Mouse (Mus musculus) kidney, postnatal 0 days (tissue): ENCODE results near the gene Pdss2. TPM values are rescaled to one million over a fixed set of nuclear protein-coding genes. Genes with fewer than 3 reads are reported as not detected.
A peak's percentile ranks its signal among the peaks of the same experiment; 100 is the strongest.

Experiments
- ATAC-seq: fragments of 200-750 bp; cut with Nextera tagmentation; replicated peaks from 2 replicates; pipeline ENCODE4 v1.8.0; 2017; ENCODE audit warnings: low read depth, moderate number of reproducible peaks, moderate TSS enrichment, moderate library complexity; ENCODE audit not compliant: low FRiP score
- DNase-seq: peaks from one replicate; pipeline ENCODE4 v3.0.0-alpha.2; 2016; ENCODE audit warnings: low spot score
- H3K27ac ChIP-seq: fragments of 300-500 bp; sonication (generic); 2 replicates; pipeline ENCODE4 v1.5.1; 2014; ENCODE audit warnings: mild to moderate bottlenecking
- H3K27me3 ChIP-seq: fragments of 300-500 bp; sonication (generic); 2 replicates; pipeline ENCODE4 v1.6.1; 2014; ENCODE audit warnings: low read length, mixed read lengths; ENCODE audit not compliant: insufficient read depth
- H3K36me3 ChIP-seq: fragments of 300-500 bp; sonication (generic); 2 replicates; pipeline ENCODE4 v1.6.1; 2014; ENCODE audit warnings: low read length, mixed read lengths; ENCODE audit not compliant: insufficient read depth
- H3K4me1 ChIP-seq: fragments of 300-500 bp; sonication (generic); replicated peaks from 2 replicates; pipeline ENCODE4 v1.6.1; 2014; ENCODE audit warnings: antibody characterized with exemption, low read length, mixed read lengths; ENCODE audit not compliant: insufficient read depth
- H3K4me2 ChIP-seq: fragments of 300-500 bp; sonication (generic); 2 replicates; pipeline ENCODE4 v1.6.1; 2014; ENCODE audit warnings: mild to moderate bottlenecking, low read length, moderate library complexity, mixed read lengths
- H3K4me3 ChIP-seq: fragments of 300-500 bp; sonication (generic); replicated peaks from 2 replicates; pipeline ENCODE4 v1.5.1; 2014; ENCODE audit warnings: low read depth, low read length
- H3K9ac ChIP-seq: fragments of 300-500 bp; sonication (generic); 2 replicates; pipeline ENCODE4 v1.6.1; 2014; ENCODE audit warnings: low read depth, low read length
- H3K9me3 ChIP-seq: fragments of 300-500 bp; sonication (generic); replicated peaks from 2 replicates; pipeline ENCODE4 v1.6.1; 2016; ENCODE audit warnings: low read length, inconsistent platforms, mixed read lengths
- CTCF ChIP-seq: IDR thresholded peaks from 2 replicates; pipeline ENCODE4 v1.5.1; 2016; ENCODE audit warnings: antibody characterized with exemption, low read depth, mild to moderate bottlenecking, moderate library complexity
- WGBS: fragments of 180-500 bp; shearing (Covaris S2); extraction: QIAGEN DNeasy Blood & Tissue Kit; methylation state at CpG from one replicate; pipeline ENCODE4 v1.1.7; 2014; 5-methylcytosine and 5-hydroxymethylcytosine counted together
- polyA plus RNA-seq: library from polyadenylated mRNA; unstranded; fragments of >200 nt; fragmentation: Nextera tagmentation; extraction: Ambion mirVana; gene quantifications from 2 replicates; pipeline ENCODE4 v1.2.1, GENCODE M21; 2015

Pdss2 gene
- polyA plus RNA-seq, 1 experiment from 2014 or later: 13.7 TPM

GRCm38 (mm10) chr10:43430606-43431005 lies 209.3 kb downstream of the Pdss2 start:
- 91% methylated on average over 5 of the region's 5 CpGs for WGBS
- 0 out of 2 replicates have a peak, but pooled peaks cover 2% of the 10 kb centered on the region for H3K36me3 ChIP-seq
- no peak overlapping the region for H3K9ac ChIP-seq
- no peak overlapping the region for H3K27ac ChIP-seq
- no peak overlapping the region for H3K4me2 ChIP-seq
- H3K4me1 ChIP-seq: no peaks in the 10 kb centered on the region
- H3K4me3 ChIP-seq: no peak overlapping the region
- DNase-seq (no peak), ATAC-seq (no peak)
- H3K9me3 ChIP-seq: no peaks in the 10 kb centered on the region; the same call in 1 of the 2 replicates
- TF ChIP-seq CTCF: no peak
- H3K27me3 ChIP-seq: no peaks in the 10 kb centered on the region

GRCm38 (mm10) chr10:43434326-43434725 lies 213.0 kb downstream of the Pdss2 start:
- Histone ChIP-seq H3K4me1 (peaks cover 2% of the 10 kb centered on the region), H3K27ac (0 out of 2 replicates have a peak overlapping the region, but pooled peaks have one; percentile 1), H3K4me2 (no peak overlapping the region), H3K9me3 (no peaks in the 10 kb centered on the region; the same call in 1 of the 2 replicates), H3K9ac (no peak overlapping the region), H3K27me3 (no peaks in the 10 kb centered on the region), H3K4me3 (no peak overlapping the region), H3K36me3 (no peaks in the 10 kb centered on the region)
- WGBS: 68% methylated on average over 4 of the region's 4 CpGs
- DNase-seq: peak; percentile 15
- no peak for ATAC-seq
- no peak for TF ChIP-seq CTCF

- 92% methylated on average over 3 of the region's 3 CpGs for WGBS
These were observed 214.5 kb downstream of the Pdss2 start for GRCm38 (mm10) chr10:43435757-43436156.

GRCm38 (mm10) chr10:43439492-43439941 lies 218.2 kb downstream of the Pdss2 start:
- Histone ChIP-seq H3K9me3 (no peaks in the 10 kb centered on the region), H3K4me2 (no peak overlapping the region), H3K36me3 (no peaks in the 10 kb centered on the region), H3K4me1 (peaks cover 12% of the 10 kb centered on the region), H3K27me3 (no peaks in the 10 kb centered on the region), H3K4me3 (no peak overlapping the region), H3K9ac (no peak overlapping the region), H3K27ac (peak overlapping the region; percentile 69)
- ATAC-seq: no peak; the same call in 1 of the 2 replicates
- DNase-seq: peak; percentile 54
- no peak for TF ChIP-seq CTCF
- WGBS: 16% methylated on average over 7 of the region's 7 CpGs

More at GRCm38 (mm10) chr10:43435757-43436156, 214.5 kb downstream of the Pdss2 start:
- no peak for ATAC-seq
- no peaks in the 10 kb centered on the region for H3K36me3 ChIP-seq
- H3K9ac ChIP-seq: no peak overlapping the region
- H3K9me3 ChIP-seq: no peaks in the 10 kb centered on the region; the same call in 1 of the 2 replicates
- no peak overlapping the region for H3K4me2 ChIP-seq
- peak; percentile 34 for TF ChIP-seq CTCF
- H3K4me1 ChIP-seq: peaks cover 9% of the 10 kb centered on the region
- no peaks in the 10 kb centered on the region for H3K27me3 ChIP-seq
- DNase-seq: no peak
- no peak overlapping the region for H3K27ac ChIP-seq
- H3K4me3 ChIP-seq: no peak overlapping the region

- Histone ChIP-seq H3K4me2 (no peak overlapping the region), H3K27ac (peak overlapping the region; percentile 69), H3K9me3 (no peaks in the 10 kb centered on the region), H3K27me3 (no peaks in the 10 kb centered on the region), H3K9ac (no peak overlapping the region), H3K4me1 (peaks cover 12% of the 10 kb centered on the region), H3K4me3 (no peak overlapping the region), H3K36me3 (no peaks in the 10 kb centered on the region)
- ATAC-seq (0 out of 2 replicates have a peak, but pooled peaks have one; percentile 30), DNase-seq (peak; percentile 64)
- no peak for TF ChIP-seq CTCF
- WGBS: 18% methylated on average over 13 of the region's 13 CpGs
These were observed 218.8 kb downstream of the Pdss2 start for GRCm38 (mm10) chr10:43440050-43440449.

- H3K9me3 ChIP-seq: no peaks in the 10 kb centered on the region
These were observed 219.9 kb downstream of the Pdss2 start for GRCm38 (mm10) chr10:43440981-43441740.

More at GRCm38 (mm10) chr10:43440981-43441740, 219.9 kb downstream of the Pdss2 start:
- no peak overlapping the region for H3K9ac ChIP-seq
- no peak overlapping the region for H3K4me2 ChIP-seq
- no peaks in the 10 kb centered on the region for H3K27me3 ChIP-seq
- no peak overlapping the region for H3K4me3 ChIP-seq
- peak; percentile 65 for DNase-seq
- WGBS: 44% methylated on average over 15 of the region's 15 CpGs
- peak; percentile 28 for TF ChIP-seq CTCF
- H3K36me3 ChIP-seq: no peaks in the 10 kb centered on the region
- ATAC-seq: peak; percentile 68
- H3K4me1 ChIP-seq: peaks cover 12% of the 10 kb centered on the region
- H3K27ac ChIP-seq: peak overlapping the region; percentile 70
